Mouse (Mus musculus): Measurements from ENCODE around the gene Cyba.

DNA sequence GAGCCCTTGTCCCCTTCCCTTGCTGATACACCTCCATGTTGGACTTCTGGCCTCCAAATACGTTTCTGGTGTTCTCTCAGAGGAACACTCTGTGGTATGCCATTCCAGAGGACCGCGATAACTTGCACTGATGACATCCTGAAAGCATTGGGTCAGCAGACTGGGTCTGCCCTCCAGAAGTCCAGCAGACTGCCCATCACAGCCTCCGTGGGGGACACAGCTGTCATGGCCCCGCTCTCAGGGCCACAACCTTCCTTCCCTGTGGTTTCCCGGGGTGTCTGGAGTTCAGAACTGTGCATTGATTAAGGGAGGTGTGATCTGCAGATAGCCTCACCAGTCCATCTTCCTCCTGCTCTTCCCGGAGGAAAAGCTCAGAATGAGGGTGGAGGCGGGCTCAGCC is 29.8 kb upstream of the Cyba start:
- TF ChIP-seq CTCF (IDR thresholded peaks at IDR 0.05 in 2 of 3, conservative IDR thresholded peaks at IDR 0.05 in 1 of 3; ENCODE audit: control insufficient read depth in 1 of 3, insufficient read depth in 1 of 3, low read depth in 2 of 3, low read length in 3 of 3, poor library complexity in 1 of 3, severe bottlenecking in 1 of 3): no peak
- TF ChIP-seq POLR2AphosphoS2 (IDR thresholded peaks at IDR 0.05; ENCODE audit: low read length): no peak
- no peak for TF ChIP-seq ZKSCAN1 (IDR thresholded peaks at IDR 0.05; ENCODE audit: low read depth, low read length)
- TF ChIP-seq MEF2A (IDR thresholded peaks at IDR 0.05; ENCODE audit: extremely low read depth, insufficient replicate concordance, low read depth, low read length, poor library complexity, severe bottlenecking): no peak
- no peak for TF ChIP-seq GATA1 (IDR thresholded peaks at IDR 0.05; ENCODE audit: low read depth, low read length)
- no peak for TF ChIP-seq MAFK (IDR thresholded peaks at IDR 0.05; ENCODE audit: borderline replicate concordance, low read depth, low read length)

Data from MEL (cell line).